Mouse (Mus musculus): ENCODE data around the gene Tubb2a. TPM values are rescaled to one million over a fixed set of nuclear protein-coding genes. Genes with fewer than 3 reads are reported as not detected.

The Tubb2a gene
- polyA plus RNA-seq, 1 experiment, result 92.5 TPM

- H3K4me3 ChIP-seq (ENCODE audit: insufficient read depth, low read length), result no peak overlapping the region
- TF ChIP-seq POLR2A (IDR thresholded peaks at IDR 0.05; ENCODE audit: borderline replicate concordance, low read depth, low read length) (no peak), CTCF (IDR thresholded peaks at IDR 0.05; ENCODE audit: low read depth, low read length) (no peak)
- H3K4me1 ChIP-seq (ENCODE audit: control insufficient read depth, insufficient read depth, low read length), result peaks cover 35% of the 10 kb centered on the region
- H3K27ac ChIP-seq (ENCODE audit: insufficient read depth, low read depth, low read length), result no peak overlapping the region
Measured at GRCm38 (mm10) chr13:34111019-34111418, 33.2 kb upstream of the Tubb2a start.

DNA sequence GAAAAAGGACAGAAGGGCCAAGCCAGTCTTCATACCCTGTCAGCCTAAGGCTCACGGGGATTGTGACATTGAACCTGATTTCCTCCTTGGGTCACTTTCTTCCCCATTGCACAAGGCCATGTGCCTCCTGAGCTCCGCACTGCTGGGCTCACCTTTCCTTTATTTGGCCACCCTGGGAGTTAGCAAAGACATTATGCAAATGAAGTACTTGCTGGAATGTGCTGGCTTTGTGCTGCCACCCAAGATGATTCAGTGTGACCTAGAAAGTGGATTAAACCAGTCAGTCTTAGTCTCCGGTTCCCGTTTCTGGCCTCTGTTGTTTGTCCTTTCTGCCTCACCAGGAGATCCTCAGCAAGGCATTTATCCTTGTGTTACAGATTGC is 31.9 kb upstream of the Tubb2a start:
- no peak for TF ChIP-seq CTCF (IDR thresholded peaks at IDR 0.05; ENCODE audit: low read depth, low read length)
- TF ChIP-seq POLR2A (IDR thresholded peaks at IDR 0.05; ENCODE audit: borderline replicate concordance, low read depth, low read length), result no peak
- no peak overlapping the region for H3K27ac ChIP-seq (ENCODE audit: insufficient read depth, low read depth, low read length)
- peaks cover 35% of the 10 kb centered on the region for H3K4me1 ChIP-seq (ENCODE audit: control insufficient read depth, insufficient read depth, low read length)
- no peak overlapping the region for H3K4me3 ChIP-seq (ENCODE audit: insufficient read depth, low read length)

GRCm38 (mm10) chr13:34109035-34109676 is 31.3 kb upstream of the Tubb2a start:
- TF ChIP-seq CTCF (IDR thresholded peaks at IDR 0.05; ENCODE audit: low read depth, low read length), result no peak
- no peak for TF ChIP-seq POLR2A (IDR thresholded peaks at IDR 0.05; ENCODE audit: borderline replicate concordance, low read depth, low read length)

DNA sequence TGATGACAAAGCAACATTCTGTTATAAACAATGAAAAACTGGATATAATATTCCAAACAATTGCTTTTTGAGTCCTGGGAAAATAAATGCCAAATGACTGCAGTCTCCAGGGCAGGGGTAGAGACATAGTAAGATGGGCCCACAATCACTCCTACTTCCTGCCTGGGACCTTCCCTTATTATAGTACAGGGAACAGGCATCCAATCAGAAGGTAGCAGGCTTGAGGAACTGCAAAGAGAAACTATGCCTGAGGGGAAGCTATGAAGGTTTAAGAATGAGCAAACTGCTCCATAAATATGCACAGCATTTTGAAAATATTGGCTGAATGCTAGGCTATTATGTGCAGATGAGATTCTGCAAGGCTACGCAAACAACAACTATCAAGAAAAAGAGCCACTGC is 29.2 kb upstream of the Tubb2a start:
- Histone ChIP-seq H3K27ac (ENCODE audit: insufficient read depth, low read depth, low read length) (peak overlapping the region; percentile 67), H3K4me1 (ENCODE audit: control insufficient read depth, insufficient read depth, low read length) (peaks cover 20% of the 10 kb centered on the region), H3K4me3 (ENCODE audit: insufficient read depth, low read length) (no peak overlapping the region)
- TF ChIP-seq CTCF (IDR thresholded peaks at IDR 0.05; ENCODE audit: low read depth, low read length) (no peak), POLR2A (IDR thresholded peaks at IDR 0.05; ENCODE audit: borderline replicate concordance, low read depth, low read length) (no peak)

More at GRCm38 (mm10) chr13:34109035-34109676, 31.3 kb upstream of the Tubb2a start:
- H3K27ac ChIP-seq (ENCODE audit: insufficient read depth, low read depth, low read length), result no peak overlapping the region
- H3K4me1 ChIP-seq (ENCODE audit: control insufficient read depth, insufficient read depth, low read length), result peaks cover 33% of the 10 kb centered on the region
- H3K4me3 ChIP-seq (ENCODE audit: insufficient read depth, low read length), result no peak overlapping the region

GRCm38 (mm10) chr13:34106256-34106655 is 28.4 kb upstream of the Tubb2a start:
- H3K27ac ChIP-seq (ENCODE audit: insufficient read depth, low read depth, low read length), result no peak overlapping the region
- H3K4me1 ChIP-seq (ENCODE audit: control insufficient read depth, insufficient read depth, low read length), result peaks cover 16% of the 10 kb centered on the region
- H3K4me3 ChIP-seq (ENCODE audit: insufficient read depth, low read length), result no peak overlapping the region
- TF ChIP-seq POLR2A (IDR thresholded peaks at IDR 0.05; ENCODE audit: borderline replicate concordance, low read depth, low read length), result no peak

DNA sequence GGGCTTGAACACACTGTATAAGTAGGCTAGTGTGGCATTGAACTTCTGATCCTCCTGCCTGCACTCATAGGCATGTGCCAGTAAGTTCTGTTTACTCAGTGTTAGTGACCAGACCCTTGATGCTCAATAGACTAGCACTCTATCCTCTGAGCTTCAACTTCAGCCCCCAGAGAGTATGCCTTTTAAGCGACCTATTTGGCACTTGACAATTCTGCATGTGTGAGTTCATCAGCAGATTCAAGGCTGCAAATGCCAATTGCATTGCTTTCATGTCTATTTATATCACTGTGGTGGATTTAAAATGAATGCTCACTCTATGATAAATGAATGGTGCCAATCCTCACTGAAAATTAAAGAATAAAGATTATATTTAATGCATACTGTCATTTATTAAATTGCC is 27.6 kb upstream of the Tubb2a start:
- Histone ChIP-seq H3K4me1 (ENCODE audit: control insufficient read depth, insufficient read depth, low read length) (peaks cover 21% of the 10 kb centered on the region), H3K4me3 (ENCODE audit: insufficient read depth, low read length) (no peak overlapping the region), H3K27ac (ENCODE audit: insufficient read depth, low read depth, low read length) (no peak overlapping the region)
- TF ChIP-seq POLR2A (IDR thresholded peaks at IDR 0.05; ENCODE audit: borderline replicate concordance, low read depth, low read length) (no peak), CTCF (IDR thresholded peaks at IDR 0.05; ENCODE audit: low read depth, low read length) (no peak)

DNA sequence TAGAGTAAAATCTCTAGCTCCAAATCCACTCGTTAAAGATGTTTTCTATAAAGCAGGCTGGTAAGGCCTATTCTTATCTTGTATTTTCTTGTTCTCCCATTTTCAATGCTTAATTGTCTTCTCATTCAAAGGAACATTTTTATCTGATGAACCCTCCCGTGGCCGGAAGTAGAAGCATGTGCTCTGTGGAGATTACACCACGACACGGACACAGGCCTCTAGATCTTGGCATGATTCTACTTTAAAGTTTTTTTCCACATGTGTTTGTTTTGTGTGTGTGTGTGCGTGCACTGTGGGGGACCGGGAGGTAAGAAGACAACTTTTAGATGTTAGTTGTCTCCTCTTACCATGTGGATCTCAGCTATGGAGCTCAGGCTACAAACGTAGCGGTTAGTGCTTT is 24.1 kb upstream of the Tubb2a start:
- TF ChIP-seq CTCF (IDR thresholded peaks at IDR 0.05; ENCODE audit: low read depth, low read length), result no peak
- TF ChIP-seq POLR2A (IDR thresholded peaks at IDR 0.05; ENCODE audit: borderline replicate concordance, low read depth, low read length), result no peak
- peaks cover 10% of the 10 kb centered on the region for H3K4me1 ChIP-seq (ENCODE audit: control insufficient read depth, insufficient read depth, low read length)
- H3K27ac ChIP-seq (ENCODE audit: insufficient read depth, low read depth, low read length), result no peak overlapping the region
- H3K4me3 ChIP-seq (ENCODE audit: insufficient read depth, low read length), result no peak overlapping the region

GRCm38 (mm10) chr13:34101247-34101646 is 23.4 kb upstream of the Tubb2a start:
- Histone ChIP-seq H3K4me1 (ENCODE audit: control insufficient read depth, insufficient read depth, low read length) (peaks cover 8% of the 10 kb centered on the region), H3K4me3 (ENCODE audit: insufficient read depth, low read length) (no peak overlapping the region), H3K27ac (ENCODE audit: insufficient read depth, low read depth, low read length) (no peak overlapping the region)
- TF ChIP-seq CTCF (IDR thresholded peaks at IDR 0.05; ENCODE audit: low read depth, low read length), result no peak
- TF ChIP-seq POLR2A (IDR thresholded peaks at IDR 0.05; ENCODE audit: borderline replicate concordance, low read depth, low read length), result no peak

DNA sequence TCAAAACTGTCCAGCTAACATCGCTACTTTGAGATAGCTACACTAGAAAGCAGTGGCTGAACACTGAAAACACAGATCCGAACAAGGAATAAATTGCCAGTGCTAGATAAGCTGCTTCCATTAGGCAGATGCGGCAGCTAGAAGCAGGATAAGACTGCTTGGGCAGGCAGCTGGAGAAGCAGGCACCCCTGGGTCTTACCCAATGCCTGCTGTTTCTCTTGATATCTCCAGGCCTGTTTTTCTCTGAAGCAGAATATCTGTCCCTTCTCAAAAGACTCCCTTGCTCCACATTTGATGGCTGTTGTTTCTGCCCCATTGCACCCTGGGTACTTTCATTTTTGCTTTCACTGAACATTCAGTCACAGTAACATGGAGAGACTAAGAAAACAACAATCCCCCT is 22.9 kb upstream of the Tubb2a start:
- H3K4me3 ChIP-seq (ENCODE audit: insufficient read depth, low read length), result no peak overlapping the region
- no peak overlapping the region for H3K27ac ChIP-seq (ENCODE audit: insufficient read depth, low read depth, low read length)
- peaks cover 11% of the 10 kb centered on the region for H3K4me1 ChIP-seq (ENCODE audit: control insufficient read depth, insufficient read depth, low read length)
- no peak for TF ChIP-seq CTCF (IDR thresholded peaks at IDR 0.05; ENCODE audit: low read depth, low read length)
- no peak for TF ChIP-seq POLR2A (IDR thresholded peaks at IDR 0.05; ENCODE audit: borderline replicate concordance, low read depth, low read length)

GRCm38 (mm10) chr13:34097086-34097485 is 19.3 kb upstream of the Tubb2a start:
- no peak overlapping the region for H3K27ac ChIP-seq (ENCODE audit: insufficient read depth, low read depth, low read length)
- TF ChIP-seq POLR2A (IDR thresholded peaks at IDR 0.05; ENCODE audit: borderline replicate concordance, low read depth, low read length), result no peak
- TF ChIP-seq CTCF (IDR thresholded peaks at IDR 0.05; ENCODE audit: low read depth, low read length), result no peak
- no peak overlapping the region for H3K4me3 ChIP-seq (ENCODE audit: insufficient read depth, low read length)
- peaks cover 11% of the 10 kb centered on the region for H3K4me1 ChIP-seq (ENCODE audit: control insufficient read depth, insufficient read depth, low read length)

Measured in bone marrow macrophage, adult 2 months (primary cell).